Mouse (Mus musculus) forebrain, postnatal 0 days (tissue): ENCODE measurements around the gene Pdcd2l. TPM values are rescaled to one million over a fixed set of nuclear protein-coding genes. Genes with fewer than 3 reads are reported as not detected.

Experiments used
- ATAC-seq: fragments of 200-750 bp; cut with Nextera tagmentation; 2 replicates; pipeline ENCODE4 v1.8.0; 2017; ENCODE audit warnings: mild to moderate bottlenecking, moderate library complexity
- DNase-seq: peaks from one replicate; pipeline ENCODE4 v3.0.0-alpha.2; 2015
- H3K27ac ChIP-seq: fragments of 300-500 bp; sonication (generic); 2 replicates; pipeline ENCODE4 v1.5.1; 2014; ENCODE audit warnings: low read depth, mild to moderate bottlenecking, antibody characterized with exemption, low read length, moderate library complexity, mixed read lengths
- H3K27me3 ChIP-seq: fragments of 300-500 bp; sonication (generic); 2 replicates; pipeline ENCODE4 v1.6.1; 2014; ENCODE audit warnings: mild to moderate bottlenecking, low read length, mixed read lengths; ENCODE audit not compliant: insufficient read depth
- H3K36me3 ChIP-seq: fragments of 300-500 bp; sonication (generic); 2 replicates; pipeline ENCODE4 v1.6.1; 2014; ENCODE audit warnings: mild to moderate bottlenecking, moderate library complexity; ENCODE audit not compliant: insufficient read depth
- H3K4me1 ChIP-seq: fragments of 300-500 bp; sonication (generic); 2 replicates; pipeline ENCODE4 v1.6.1; 2014; ENCODE audit warnings: antibody characterized with exemption; ENCODE audit not compliant: insufficient read depth
- H3K4me2 ChIP-seq: fragments of 300-500 bp; sonication (generic); 2 replicates; pipeline ENCODE4 v1.6.1; 2014; ENCODE audit warnings: low read depth, mild to moderate bottlenecking, moderate library complexity
- H3K4me3 ChIP-seq: fragments of 300-500 bp; sonication (generic); 2 replicates; pipeline ENCODE4 v1.5.1; 2014; ENCODE audit warnings: low read depth, low read length, mixed read lengths
- H3K9ac ChIP-seq: fragments of 300-500 bp; sonication (generic); 2 replicates; pipeline ENCODE4 v1.6.1; 2014; ENCODE audit warnings: mild to moderate bottlenecking
- H3K9me3 ChIP-seq: fragments of 300-500 bp; sonication (generic); 2 replicates; pipeline ENCODE4 v1.6.1; 2016; ENCODE audit warnings: low read length
- CTCF ChIP-seq: sonication (generic); IDR thresholded peaks from 2 replicates; pipeline ENCODE4 v1.5.1; 2016; ENCODE audit warnings: antibody characterized with exemption, control low read depth, low read depth
- WGBS: fragments of 180-500 bp; shearing (Covaris S2); extraction: QIAGEN DNeasy Blood & Tissue Kit; methylation state at CpG from one replicate; pipeline ENCODE4 v1.1.7; 2014; 5-methylcytosine and 5-hydroxymethylcytosine counted together
- polyA plus RNA-seq: library from polyadenylated mRNA; unstranded; fragments of >200 nt; fragmentation: Nextera tagmentation; extraction: Ambion mirVana; gene quantifications from 2 replicates; pipeline ENCODE4 v1.2.1, GENCODE M21; 2015
- total RNA-seq: library from RNA; depleted of rRNA; stranded (reverse); fragments of >200 nt; gene quantifications from 2 replicates; pipeline ENCODE4 v1.2.3, GENCODE M21; 2014

The Pdcd2l gene
- total and polyA plus RNA-seq, 2 experiments from 2014 or later = 47.4 to 69.0 TPM

DNA sequence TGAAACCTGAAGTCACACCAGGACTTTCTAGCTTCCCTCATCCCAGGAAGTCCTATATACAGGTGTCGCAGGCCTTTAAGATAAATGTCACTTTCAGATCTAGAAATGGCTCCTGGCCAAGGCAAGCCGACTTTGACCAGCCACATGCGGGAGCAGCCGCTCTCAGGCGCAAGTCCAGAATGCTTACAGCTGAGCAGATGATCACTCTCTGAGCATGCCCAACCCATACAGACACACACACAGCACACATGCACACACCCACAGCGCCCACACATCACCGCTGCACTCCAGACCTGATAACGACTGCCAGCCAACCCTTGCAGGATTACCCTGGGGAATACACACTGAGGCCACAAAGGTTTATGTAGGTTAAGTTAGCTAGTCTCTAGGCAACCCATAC, 29.6 kb upstream of the Pdcd2l start:
- Histone ChIP-seq H3K36me3 (peaks cover 43% of the 10 kb centered on the region), H3K27me3 (no peaks in the 10 kb centered on the region), H3K9ac (no peak overlapping the region), H3K4me2 (no peak overlapping the region), H3K4me3 (no peak overlapping the region), H3K27ac (no peak overlapping the region), H3K9me3 (no peaks in the 10 kb centered on the region), H3K4me1 (0 out of 2 replicates have a peak, but pooled peaks cover 7% of the 10 kb centered on the region)
- WGBS = 77% methylated on average over 8 of the region's 8 CpGs
- ATAC-seq = no peak
- TF ChIP-seq CTCF = no peak
- no peak for DNase-seq

DNA sequence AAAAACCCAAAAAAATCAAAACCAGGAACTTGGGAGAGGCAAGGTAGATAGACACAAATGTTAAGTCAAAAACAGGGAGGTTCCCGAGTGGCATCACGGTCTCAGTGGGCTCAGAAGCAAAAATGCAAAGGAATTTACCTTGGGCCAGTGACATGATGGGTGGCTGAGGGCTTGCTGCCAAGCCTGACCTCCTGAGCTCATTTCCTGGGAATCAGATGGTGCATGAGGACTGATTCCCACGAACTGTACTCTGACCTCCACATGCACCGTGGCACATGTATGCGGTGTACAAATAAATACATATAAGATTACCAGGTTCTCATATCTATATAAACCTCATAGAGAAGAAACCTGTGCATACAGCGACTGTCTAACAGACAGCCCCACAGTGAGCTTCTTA, 27.8 kb upstream of the Pdcd2l start:
- WGBS = 98% methylated on average over 6 of the region's 6 CpGs
- Histone ChIP-seq H3K4me2 (no peak overlapping the region), H3K27me3 (no peaks in the 10 kb centered on the region), H3K9me3 (no peaks in the 10 kb centered on the region), H3K27ac (no peak overlapping the region), H3K9ac (no peak overlapping the region), H3K4me3 (no peak overlapping the region), H3K36me3 (peaks cover 61% of the 10 kb centered on the region), H3K4me1 (0 out of 2 replicates have a peak, but pooled peaks cover 6% of the 10 kb centered on the region)
- ATAC-seq (no peak), DNase-seq (no peak)
- no peak for TF ChIP-seq CTCF

DNA sequence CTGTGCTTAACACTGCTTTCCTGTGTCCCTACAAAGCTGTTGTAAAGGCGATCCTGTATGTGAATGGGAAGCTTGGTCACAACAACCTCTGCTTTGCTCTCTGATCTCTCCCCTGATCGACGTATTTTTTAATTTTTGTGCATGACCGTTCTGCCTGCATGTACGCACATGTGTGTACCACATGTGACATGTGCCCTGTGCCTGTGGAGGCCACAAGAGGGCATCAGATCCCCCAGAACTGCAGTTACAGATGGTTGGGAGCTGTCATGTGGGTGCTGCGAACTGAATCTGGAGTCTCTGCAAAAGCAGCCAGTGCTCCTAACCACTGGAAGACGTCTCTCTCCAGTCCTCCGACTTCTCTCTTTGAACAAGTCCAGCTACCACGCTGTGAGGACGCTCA, 25.9 kb upstream of the Pdcd2l start:
- no peak overlapping the region for H3K9ac ChIP-seq
- DNase-seq (no peak), ATAC-seq (no peak)
- no peak overlapping the region for H3K4me2 ChIP-seq
- no peak overlapping the region for H3K27ac ChIP-seq
- no peak for TF ChIP-seq CTCF
- 93% methylated on average over 10 of the region's 10 CpGs for WGBS
- H3K4me3 ChIP-seq = no peak overlapping the region
- H3K36me3 ChIP-seq = peaks cover 76% of the 10 kb centered on the region
- H3K27me3 ChIP-seq = no peaks in the 10 kb centered on the region
- no peaks in the 10 kb centered on the region for H3K4me1 ChIP-seq
- H3K9me3 ChIP-seq = no peaks in the 10 kb centered on the region

DNA sequence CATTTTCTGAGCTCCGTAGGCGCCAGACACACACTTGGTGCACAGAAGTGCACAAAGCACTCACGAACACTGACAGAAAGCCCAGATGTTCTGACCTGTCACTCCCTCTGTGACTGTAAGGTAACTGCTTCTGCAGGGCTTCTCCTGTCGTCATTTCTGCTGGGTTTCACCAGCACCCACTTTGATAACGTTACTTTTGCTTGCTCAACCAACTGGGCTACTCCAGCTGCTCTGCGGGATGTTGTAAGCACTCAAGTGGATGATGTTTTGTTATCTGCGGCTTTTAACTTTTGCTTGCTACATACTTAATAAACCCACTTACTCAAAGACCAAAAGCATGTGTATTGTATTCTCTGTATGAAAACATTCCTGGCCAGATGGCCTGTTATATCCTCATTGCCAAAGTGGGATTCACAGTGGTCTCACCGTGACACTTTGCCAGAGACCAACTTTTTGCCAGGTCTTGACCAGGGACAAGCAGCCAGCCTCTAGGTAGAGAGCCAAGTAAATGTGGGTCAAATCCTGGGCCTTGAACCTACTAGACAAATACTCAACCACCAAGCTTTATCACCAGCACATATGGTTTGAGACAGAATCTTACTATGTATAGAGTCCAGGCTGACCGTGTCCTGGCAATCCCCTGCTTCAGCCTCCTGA, 25.3 kb upstream of the Pdcd2l start:
- Histone ChIP-seq H3K27ac (no peak overlapping the region), H3K4me1 (no peaks in the 10 kb centered on the region), H3K9ac (no peak overlapping the region), H3K9me3 (no peaks in the 10 kb centered on the region), H3K4me3 (no peak overlapping the region), H3K36me3 (peaks cover 74% of the 10 kb centered on the region), H3K4me2 (no peak overlapping the region), H3K27me3 (no peaks in the 10 kb centered on the region)
- ATAC-seq = no peak
- no peak for TF ChIP-seq CTCF
- no peak for DNase-seq
- WGBS = 90% methylated on average over 9 of the region's 9 CpGs

DNA sequence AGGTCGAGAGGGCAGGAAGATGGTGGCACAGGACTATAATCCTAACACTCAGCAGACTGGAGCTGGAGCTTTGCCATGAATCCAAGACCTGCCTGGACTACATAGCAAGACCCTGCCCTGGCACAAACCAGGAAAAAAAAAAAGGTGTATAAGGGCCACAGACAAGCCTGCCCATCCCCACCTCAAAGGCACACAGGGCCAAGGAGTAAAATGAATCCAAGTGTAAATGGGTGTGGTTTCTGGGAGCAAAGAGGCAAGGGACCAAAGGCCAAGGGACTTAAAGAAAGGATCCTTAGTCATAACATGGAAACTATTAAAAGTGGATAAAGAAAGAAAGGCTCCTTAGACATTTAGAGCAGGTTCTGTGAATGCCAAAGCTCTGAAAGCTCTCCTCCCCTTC, 22.0 kb upstream of the Pdcd2l start:
- ATAC-seq (no peak), DNase-seq (no peak)
- Histone ChIP-seq H3K9ac (no peak overlapping the region), H3K36me3 (peaks cover 79% of the 10 kb centered on the region), H3K9me3 (no peaks in the 10 kb centered on the region), H3K4me3 (no peak overlapping the region), H3K4me1 (no peaks in the 10 kb centered on the region), H3K27me3 (no peaks in the 10 kb centered on the region), H3K27ac (no peak overlapping the region), H3K4me2 (no peak overlapping the region)
- 65% methylated on average over 1 of the region's 1 CpGs for WGBS
- TF ChIP-seq CTCF = no peak

DNA sequence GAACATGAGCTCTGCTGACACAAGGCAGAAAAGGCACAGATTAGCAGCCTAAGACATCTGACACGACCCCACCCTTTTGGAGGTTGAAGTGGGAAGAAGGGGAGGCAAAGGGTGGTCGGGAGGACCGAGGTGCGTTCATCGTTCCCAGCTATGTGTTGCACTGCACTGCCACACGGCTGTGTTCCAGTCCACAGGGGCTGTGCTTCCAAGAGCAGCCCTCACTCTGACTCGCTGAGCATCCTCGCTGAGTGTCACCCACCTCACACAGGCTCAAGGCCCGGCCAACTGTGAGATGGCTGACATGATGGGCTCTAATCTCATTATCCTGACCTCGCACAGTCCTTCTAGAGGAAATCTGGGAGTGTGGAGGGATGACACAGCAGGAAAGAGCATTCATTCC, 20.0 kb upstream of the Pdcd2l start:
- 93% methylated on average over 10 of the region's 10 CpGs for WGBS
- H3K4me2 ChIP-seq = no peak overlapping the region
- no peak overlapping the region for H3K9ac ChIP-seq
- no peak overlapping the region for H3K27ac ChIP-seq
- H3K36me3 ChIP-seq = peaks cover 80% of the 10 kb centered on the region
- ATAC-seq (no peak), DNase-seq (no peak)
- no peak overlapping the region for H3K4me3 ChIP-seq
- H3K4me1 ChIP-seq = no peaks in the 10 kb centered on the region
- H3K9me3 ChIP-seq = no peaks in the 10 kb centered on the region
- H3K27me3 ChIP-seq = no peaks in the 10 kb centered on the region
- TF ChIP-seq CTCF = no peak

DNA sequence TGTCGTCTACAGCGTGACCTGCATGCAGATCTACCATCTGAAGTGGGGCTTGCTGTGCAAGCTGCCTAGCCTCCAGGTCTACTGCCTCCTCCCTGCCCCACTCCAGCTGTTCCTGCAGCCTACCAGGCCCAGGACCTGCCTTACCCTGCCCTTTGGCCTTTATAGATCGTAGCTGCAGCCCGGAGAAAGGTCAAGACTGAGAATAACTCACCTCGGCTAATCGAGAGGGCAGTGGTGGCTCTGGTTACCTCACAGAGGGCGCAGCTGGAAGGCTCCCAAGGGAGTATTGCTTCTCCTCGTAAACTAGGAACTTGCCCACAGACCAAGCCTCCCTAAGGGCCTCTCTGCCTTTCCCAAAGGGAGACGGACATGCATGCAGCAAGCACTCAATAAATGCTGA, 19.0 kb upstream of the Pdcd2l start:
- Histone ChIP-seq H3K4me1 (no peaks in the 10 kb centered on the region), H3K36me3 (peaks cover 80% of the 10 kb centered on the region), H3K4me3 (no peak overlapping the region), H3K4me2 (no peak overlapping the region), H3K27me3 (no peaks in the 10 kb centered on the region), H3K27ac (no peak overlapping the region), H3K9ac (no peak overlapping the region), H3K9me3 (no peaks in the 10 kb centered on the region)
- WGBS = 95% methylated on average over 9 of the region's 9 CpGs
- ATAC-seq = no peak
- DNase-seq = no peak
- TF ChIP-seq CTCF = no peak
